Mouse (Mus musculus) ovary, adult 10 weeks (tissue): ENCODE measurements around the gene Zfp36l2. TPM values are rescaled to one million over a fixed set of nuclear protein-coding genes. Genes with fewer than 3 reads are reported as not detected.

Experiments used
- polyA plus RNA-seq: library from polyadenylated mRNA; stranded (reverse); fragments of 350-450 nt; fragmentation: Illumina TruSeq; extraction: RNeasy Lipid Tissue Mini Kit (QIAGEN cat#74804); gene quantifications from one replicate; pipeline ENCODE4 v1.2.3, GENCODE M21; 2014

The Zfp36l2 gene
- 169 TPM for polyA plus RNA-seq

DNA sequence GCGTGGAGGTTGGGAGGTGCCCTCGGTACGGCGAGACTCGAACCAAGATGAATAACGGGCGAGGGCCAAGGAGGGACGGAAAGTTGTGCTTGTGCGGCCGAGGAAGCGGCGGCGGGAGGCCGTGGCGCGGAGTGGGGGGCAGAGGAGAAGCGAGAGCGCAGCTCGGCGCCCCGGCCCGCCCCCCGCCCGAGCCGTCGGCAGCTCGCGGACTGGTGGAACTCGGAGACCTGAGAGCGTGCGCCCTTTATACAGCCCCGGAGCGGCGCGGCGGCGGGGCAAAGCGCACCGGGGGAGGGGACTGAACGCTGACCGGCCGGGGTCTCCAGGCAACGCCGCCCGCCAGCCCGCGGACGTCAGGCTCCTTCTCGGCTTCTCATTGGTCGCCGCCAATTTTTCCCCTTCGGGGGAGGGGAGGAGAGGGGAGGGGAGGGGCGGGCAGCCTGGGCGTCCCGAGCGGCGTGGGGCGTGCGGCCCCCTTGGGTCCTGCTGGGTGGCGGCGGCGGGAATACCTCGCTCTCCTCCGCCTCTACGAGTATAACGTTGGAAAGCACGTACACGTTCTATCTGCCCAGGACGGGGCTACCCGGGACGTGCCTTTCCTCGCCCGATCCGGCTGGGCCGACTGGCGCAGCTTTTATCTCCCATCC, at the start of gene Zfp36l2:
TSS of gene Zfp36l2 (minus strand) at position 221 of the 647 bp plus-strand sequence.

